Mouse (Mus musculus) cerebellum, adult 9-10 months (tissue): ENCODE measurements around the gene Npas2.

ENCODE experiments used
- DNase-seq: peaks from one replicate; pipeline ENCODE4 v3.0.0; 2022

Gene Npas2

DNA sequence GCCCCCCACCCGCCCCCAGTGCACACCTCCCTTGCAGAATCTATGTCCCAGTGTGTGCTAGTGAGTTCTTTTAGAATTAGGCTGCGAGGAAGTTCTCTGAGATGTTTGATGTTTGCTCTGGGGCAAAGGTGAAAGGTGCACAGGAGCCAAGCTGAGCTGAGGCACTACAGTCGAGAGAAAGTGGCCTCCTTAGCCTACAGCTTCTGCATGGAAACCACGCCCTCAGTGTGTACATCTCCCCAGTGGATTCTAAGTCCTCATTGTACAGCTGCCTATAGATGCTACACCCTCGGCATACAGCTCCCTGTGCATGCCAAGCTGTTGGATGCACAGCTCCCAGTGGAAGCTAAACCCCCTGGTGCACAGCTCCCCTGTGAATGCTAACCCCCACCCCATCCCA lies 145.9 kb downstream of the Npas2 start:
- no peak for DNase-seq

DNA sequence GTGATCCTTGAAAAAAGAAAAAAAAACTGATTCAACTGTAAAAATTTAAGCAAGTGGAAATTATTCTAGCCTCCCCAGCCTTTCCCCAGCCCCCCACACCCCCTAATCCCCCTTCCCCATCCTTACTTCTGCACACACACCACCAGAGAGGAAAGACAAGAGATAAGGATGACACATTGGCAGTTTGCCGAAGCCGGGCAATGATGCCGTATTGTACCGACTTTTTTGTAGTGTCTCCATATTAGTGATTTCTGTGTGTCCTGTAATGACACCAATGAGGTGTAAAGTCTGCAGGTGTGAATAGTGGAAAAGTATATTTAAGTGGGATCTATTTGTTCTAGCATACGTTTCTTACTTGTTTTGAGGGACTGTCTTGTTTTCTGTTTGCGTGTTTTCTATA lies 146.6 kb downstream of the Npas2 start:
- DNase-seq = no peak

DNA sequence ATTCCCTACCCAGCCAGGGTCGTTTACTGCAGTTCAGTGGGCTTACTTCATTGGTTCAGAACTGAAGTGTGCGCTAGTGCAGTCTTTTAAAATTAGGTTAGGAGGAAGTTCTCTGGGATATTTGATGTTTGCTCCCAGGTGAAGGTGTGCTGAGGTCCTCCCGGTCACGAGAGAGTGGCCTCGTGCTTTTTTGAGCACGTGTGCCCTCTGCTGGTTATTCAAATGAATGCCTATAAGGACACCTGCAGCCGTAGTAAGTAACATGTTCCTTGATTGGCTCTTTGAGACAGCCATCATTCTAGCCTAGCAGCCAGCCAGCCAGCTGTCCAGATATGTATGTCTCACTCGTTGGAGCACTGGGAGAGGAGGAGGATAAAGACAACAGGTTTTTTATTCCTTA lies 147.1 kb downstream of the Npas2 start:
- peak; percentile 66 for DNase-seq

DNA sequence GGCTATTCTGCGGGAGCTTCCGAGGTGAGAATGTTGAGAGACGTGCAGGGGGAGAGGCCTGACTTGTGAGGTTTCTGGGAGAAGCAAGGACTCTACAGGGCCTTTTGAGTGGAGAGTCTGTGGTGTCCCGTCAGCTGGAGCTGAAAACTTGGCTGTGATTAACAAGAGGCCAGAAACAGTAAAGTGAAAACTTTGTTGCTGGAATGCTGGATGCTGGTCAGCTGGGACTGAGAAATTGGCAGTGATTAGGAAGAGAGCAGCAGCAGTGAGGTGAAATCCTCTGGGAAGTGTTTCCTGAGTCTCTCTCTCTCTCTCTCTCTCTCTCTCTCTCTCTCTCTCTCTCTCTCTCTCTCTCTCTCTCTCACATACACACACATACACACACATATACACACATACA lies 148.3 kb downstream of the Npas2 start:
- no peak for DNase-seq

DNA sequence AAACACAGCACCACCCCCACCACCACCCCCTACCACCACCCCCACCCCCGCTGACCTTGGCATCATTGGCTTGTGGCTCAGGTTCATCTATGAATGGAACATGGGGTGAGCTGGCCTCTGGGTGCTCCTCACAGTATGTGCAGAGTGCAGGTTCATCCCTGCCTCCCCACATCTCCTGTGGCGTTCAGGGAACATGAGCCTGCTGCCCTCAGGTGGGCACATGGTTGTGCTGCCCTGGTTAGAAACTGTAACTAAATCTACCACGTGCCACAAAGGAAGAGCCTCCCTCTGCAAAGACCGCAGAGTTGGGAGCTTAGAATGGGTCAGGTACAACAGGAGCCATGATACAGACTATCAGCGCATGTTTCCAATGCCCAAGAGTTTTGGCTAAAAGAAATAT lies 149.7 kb downstream of the Npas2 start:
- no peak for DNase-seq

DNA sequence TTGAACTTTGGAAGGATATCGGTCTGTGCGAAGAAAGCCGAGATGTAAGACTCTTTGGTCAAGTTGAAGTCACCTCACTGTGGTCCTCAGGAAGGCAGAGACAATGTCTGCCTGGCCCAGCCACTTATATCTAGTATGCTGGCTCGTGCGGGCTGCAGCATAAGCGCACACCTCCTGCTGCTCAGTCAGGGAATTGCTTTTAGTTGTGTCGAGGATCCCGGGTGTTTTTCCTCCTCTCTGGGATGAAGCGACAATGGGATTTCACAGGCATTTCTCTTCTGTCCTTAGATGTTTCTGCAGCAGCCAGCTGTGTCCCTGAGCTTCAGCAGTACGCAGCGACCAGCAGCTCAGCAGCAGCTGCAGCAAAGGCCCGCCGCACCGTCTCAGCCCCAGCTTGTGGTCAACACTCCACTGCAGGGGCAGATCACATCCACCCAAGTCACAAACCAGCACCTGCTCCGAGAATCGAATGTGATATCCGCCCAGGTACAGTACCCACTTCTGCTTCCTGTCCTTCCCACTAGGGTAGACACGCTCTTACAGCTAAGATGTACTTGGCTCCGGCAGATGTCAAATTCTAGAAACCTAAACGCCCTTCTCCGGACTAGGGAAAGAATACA lies 151.6 kb downstream of the Npas2 start:
- no peak for DNase-seq

DNA sequence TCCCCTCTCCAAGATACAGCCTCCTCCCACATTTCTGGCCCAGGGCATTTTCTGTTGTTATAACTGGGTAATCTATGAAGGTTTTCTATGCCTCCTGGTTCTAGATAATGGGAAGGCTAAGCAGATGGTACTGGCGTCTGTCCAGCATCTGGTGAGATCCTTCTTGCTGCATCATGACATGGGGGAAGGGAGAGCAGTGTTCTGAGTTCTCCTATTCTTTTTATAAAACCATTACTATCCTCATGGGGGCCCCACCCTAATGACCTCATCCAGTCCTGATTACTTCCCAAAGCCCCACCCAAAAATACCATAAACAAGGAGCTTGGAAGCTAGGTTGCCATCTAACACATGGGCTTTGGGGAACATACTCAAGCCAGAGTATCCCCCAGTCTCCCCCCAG lies 155.5 kb downstream of the Npas2 start:
- peak; percentile 64 for DNase-seq

DNA sequence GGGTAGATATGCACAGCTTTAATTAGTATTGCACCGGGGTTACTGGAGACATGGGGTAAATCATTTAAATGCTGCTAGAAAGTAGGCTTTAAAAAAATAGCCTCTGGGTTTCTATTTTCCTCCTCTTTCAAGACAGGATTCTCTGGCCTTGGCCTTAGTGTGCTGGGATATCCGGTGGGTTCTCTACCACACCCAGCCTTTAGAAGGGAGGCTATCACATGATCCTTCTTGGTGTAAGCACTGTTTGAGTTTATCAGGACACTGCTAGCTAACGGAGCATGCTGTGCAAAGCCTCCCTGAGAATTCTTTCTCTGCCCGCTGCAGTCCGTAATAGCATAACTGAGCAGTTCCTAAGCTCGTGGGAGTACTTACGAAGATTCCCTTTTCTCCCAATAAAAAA lies 155.9 kb downstream of the Npas2 start:
- no peak for DNase-seq

DNA sequence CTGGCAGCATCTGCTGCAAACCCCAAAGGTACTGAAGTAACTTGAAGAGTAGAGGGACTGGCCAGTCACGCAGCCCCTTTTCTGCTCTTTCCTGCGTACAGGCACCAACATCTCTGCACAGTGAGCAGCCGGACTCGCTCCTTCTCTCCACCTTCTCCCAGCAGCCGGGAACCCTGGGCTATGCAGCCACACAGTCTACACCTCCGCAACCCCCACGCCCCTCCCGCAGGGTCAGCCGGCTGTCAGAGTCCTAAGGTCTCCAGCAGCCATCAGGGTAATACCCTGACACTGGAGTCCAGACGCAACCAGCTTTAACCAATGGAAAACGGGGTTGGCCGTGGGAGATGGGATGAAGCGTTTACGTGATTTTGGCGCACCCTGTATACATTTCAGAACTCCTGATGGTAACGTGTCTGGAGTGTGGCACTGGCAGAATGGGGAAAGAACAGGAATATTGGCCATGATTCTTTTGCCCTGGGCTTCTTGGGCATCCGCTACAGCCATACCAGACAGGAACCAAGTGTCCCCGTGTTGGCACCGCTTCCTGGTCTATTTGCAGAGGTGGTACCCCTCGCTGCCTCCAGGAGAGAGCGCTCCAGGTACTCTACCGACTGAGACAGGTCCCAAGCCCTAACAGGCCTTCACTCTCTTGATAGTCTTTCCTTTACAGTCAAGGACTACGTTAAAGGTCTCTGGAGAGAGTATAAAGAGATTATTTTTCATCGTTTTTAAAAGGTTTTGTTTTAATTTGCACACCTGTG lies 168.4 kb downstream of the Npas2 start:
- no peak for DNase-seq

DNA sequence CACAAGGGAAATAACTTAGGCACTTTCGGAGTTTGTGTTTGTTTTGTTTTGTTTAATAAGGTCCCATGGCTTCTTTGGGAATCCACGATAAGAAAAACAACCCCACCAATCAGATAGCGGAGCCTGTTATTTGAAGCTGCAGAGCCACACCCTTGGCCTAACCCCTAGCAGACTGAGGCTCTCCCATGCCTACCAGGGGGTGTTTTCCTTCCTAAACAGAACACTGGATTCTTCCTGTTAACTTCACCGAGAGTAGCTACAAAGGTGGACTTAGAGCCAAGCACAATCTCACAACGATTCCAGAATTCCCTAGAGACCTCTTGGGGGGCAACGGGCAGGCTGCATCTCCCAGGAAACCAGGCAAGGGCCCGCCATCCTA lies 169.0 kb downstream of the Npas2 start:
- DNase-seq = no peak

DNA sequence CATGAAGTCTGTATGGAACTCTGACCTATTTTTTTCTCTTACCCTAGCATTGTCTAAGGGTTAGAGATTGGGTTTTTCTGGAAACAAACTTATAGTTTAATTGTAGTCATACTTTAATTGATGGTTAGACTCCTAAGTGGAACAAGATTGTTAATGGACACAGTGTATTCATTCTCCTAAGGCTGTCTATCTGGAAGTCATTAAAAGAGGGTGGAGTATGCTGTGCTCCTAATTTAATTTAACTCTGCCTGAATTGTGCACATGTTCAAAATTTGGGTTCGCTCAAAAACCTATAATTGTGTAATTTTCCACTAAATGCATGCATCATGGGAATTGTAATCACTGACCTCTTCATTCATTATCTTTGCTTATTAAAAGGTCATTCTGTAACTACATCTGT lies 172.0 kb downstream of the Npas2 start:
- peak; percentile 7 for DNase-seq

DNA sequence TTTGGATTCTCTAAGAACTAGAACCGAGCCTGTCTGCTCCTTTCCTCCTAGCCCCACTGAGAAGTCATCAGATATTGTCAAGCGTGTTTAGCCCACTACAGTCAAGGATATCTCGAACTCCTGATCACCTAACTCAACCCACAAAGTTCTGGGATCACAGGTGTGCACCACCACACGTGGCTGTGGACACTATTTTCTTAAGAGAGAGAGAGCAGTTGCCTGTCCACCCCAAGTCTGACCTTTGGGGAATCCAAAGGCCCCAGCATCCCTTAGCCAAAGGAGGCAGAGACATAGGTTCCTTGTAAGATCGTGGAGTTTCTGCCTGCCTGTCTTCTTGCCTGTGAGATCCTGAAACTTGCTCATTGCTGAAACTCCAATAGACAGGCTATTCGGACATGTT lies 173.5 kb downstream of the Npas2 start:
- DNase-seq = no peak

DNA sequence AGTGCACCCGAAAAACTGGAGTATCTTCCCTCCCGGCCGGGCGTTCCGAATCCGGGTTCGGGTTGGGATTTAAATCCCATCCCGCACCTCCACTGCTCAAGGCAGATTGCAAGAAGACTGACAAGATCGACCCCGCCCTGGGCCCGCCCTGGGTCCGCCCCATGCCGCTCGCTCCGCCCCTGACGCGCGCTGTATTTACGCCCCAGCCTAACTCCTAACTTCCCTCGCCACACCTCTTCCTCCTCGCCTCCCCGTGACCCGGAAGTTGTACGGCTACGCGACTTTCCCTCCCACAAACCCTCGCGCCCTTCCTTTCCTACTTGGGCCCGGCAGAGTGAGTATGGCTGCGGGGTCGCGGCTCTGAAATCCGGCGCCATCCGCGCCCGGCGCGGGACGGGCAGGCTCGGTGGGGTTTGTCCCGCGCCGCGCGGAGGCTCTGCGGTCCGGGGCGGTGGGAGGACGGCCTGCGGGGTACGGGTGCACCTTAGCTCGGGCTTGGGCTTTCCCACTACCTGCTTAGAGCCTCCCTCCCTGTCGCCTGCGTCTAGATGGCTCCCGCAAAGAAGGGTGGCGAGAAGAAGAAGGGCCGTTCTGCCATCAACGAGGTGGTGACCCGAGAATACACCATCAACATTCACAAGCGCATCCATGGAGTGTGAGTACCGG lies 174.2 kb downstream of the Npas2 start, which contains the start of gene Rpl31:
Rpl31 (plus strand) TSS at position 242 of the 666 bp plus-strand sequence.
- peak; percentile 99 for DNase-seq

DNA sequence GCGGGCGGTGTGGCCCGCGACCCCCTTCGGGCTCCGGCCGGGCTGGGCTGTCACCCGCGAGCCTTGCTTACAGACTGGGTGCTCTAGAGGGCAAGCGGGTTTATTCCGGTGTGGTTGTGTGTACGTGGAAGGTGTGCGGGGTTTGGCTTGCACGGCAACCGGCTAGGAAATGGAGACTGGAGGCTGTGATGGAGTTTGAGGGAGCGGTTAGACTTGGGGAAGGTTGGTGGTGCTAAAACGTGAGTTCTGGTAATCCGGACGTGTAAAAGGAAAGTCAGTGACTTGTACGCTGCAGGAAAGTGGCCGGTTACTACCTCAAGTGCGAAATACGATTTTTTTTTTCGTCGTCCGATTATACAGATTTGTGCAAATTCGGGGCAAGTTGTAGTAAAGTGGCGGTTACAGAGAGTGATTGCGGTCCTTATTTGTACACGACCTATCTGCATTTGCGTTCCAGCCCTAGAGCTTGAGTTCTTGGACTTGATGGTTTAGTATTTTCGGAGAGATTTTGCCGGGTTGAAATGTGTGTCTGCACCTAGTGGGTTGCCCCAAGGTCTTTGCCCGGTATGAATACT lies 174.8 kb downstream of the Npas2 start:
- peak; percentile 48 for DNase-seq

DNA sequence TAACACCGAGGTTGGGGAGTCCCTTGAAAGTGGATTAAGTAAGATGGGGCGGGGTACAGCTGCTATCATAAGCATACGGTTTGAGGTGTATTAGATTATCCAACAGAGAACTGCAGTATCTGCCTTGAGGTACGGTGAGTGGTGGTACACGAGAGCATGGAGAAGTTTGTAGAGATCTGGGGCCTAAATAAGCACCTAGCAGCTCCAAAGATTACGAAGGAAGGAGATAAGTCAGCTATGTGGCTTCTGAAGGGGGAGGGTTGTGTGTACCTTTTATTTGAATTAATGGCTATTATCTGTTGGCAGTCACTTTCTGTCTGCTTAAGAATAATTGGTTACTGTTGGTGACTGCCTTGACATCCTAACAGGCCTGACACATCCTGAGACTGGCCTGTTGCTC lies 176.9 kb downstream of the Npas2 start:
- no peak for DNase-seq

DNA sequence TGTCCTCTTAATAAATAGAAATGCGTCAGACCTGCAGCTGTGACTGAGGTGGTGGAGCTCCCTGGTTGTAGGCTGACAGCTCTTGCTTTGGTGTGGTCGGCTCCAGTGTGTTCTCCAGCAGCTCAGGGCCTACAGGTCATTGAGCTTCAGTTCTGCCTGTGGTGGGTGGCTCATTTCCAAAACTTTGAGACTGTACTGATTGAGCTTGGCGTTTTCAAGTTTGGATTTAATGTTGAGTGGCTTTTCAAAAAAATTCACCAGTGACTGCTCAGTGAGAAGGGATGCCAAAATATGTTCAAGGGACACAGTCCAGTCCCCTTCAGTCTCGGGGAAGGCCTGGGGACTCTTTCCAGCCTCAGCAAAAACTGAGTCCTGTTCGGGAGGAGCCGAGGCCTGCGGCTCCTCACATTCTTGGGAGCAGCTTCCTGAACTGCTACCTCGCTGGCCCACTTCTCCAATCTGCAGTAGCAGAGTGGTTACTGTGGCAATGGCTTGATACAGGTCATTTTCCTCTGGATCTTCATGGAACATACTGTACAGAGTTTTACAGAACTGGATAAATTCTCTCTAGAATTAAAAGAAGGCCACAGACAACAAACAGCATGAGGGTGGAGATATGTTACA lies 178.8 kb downstream of the Npas2 start:
- no peak for DNase-seq

DNA sequence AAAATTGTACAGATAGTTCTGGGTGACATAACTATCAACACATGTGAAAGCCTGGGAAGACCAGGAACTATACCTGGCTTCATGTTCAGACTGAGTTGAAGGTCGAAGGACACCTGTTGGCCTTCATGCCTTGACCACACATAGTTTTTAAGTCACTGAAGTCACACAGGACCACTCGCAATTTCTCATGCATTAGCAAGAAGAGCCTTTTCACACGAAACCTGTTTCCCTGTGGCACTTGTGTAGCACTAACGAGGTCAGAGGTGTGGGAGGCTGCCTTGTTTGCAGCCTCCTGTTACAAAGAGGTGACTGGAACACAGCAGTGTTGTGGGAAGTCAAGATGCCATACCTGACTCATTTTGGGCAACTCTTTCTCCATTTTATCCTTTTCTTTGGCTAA lies 179.8 kb downstream of the Npas2 start:
- DNase-seq = no peak

DNA sequence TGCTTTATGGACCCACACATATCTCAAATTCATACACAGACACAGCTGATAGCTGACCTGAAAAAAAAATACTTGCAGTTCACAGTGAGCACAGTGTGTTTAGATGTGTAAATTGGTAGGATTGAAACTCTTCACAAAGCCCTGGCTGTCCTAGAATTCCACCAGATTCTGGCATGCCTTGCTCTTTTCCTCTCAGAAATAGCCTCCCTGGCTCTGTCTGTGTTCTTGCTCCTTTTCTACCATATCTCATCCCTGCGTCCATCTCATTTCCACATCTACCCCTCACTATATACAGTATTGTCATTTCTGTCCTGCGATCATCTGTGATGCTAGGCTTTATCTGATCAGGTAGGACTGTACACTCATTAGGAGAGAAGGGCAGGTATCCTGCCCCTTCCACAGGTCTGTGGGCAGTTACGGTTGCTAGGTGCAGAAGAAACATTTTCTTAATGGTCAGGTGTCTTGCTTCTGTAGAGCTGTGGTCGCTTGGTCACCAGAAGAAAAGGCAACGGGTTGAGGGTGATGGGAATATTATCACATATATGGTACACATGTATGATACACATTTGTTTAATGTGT lies 180.8 kb downstream of the Npas2 start:
- DNase-seq = no peak

DNA sequence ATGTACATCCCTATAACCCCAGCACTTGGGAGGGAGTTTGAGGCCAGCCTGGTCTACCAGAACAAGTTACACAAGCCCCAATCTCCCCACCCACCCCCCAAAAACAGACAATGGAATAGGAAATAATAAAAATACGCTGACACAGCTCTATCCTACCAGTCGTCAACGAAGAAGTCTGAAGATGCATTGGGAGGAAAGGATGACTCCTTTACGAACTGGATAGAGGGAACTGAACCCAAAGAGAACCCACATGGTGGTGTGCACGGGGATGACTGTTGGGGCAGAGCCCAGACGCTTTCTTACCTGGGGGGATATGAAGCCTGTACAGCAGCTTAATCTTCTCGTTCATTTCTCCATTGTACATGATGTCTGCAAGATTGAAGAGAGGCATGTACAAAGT lies 182.6 kb downstream of the Npas2 start:
- no peak for DNase-seq

DNA sequence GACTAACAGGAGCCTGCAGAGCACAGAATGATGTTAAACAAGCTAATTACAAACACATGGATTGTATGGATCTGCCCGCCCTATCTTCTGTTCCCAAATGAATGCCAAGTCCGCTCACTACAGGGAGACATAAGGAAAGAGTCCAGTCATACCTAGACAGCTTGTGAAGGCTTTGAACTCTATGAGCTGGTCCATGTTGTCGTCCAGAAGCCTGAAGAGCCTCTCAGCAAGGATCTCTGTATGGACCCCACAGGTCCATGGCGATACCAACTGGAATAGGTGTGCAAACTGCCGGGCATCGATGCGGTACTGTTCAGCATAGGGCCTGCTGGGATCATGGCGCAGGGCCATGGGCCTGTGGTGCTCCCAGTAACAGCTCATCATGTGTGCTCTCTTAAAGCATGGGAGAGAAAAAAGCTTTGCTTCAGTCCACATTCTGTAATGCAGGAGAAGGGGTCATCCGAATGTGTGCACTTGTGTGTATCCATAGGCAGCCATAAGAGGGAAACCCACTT lies 183.3 kb downstream of the Npas2 start:
- DNase-seq = no peak

DNA sequence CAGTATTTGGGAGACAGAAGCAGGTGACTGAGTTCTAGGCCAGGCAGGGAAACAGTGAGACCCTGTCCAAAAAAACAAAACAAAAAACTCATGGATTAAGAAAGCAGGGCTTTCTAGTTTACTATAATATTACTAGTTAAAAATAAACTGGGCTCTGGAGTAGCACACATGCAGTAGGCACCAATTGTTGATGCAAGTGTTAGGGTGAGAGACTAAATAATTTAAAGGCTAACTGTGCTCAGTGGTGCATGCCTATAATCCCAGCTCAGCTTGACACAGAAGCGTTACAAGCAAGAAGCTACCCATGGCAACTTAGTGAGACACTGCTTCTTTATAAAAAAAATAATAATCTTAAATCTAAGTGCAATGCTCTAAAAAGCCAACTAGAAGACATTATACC lies 185.0 kb downstream of the Npas2 start:
- DNase-seq = no peak

DNA sequence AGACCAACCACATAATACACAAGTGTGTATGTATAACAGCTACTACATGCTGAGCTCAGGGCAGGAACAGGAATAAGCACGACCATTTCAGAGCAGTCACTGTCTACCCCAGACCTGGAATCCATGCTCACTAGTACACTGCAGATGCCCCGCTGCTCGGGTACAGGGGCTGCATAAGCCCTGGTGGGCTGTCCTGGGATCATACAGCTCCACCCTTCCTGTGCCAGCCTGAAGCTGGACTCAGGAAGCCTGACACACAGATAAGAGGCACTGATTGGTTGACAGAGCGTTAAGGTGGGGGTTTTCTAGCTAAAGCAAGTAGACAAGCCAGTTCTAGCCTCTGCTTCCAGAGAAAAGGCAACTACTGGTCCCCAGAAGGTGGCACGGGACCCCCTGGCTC lies 185.5 kb downstream of the Npas2 start:
- DNase-seq = no peak

DNA sequence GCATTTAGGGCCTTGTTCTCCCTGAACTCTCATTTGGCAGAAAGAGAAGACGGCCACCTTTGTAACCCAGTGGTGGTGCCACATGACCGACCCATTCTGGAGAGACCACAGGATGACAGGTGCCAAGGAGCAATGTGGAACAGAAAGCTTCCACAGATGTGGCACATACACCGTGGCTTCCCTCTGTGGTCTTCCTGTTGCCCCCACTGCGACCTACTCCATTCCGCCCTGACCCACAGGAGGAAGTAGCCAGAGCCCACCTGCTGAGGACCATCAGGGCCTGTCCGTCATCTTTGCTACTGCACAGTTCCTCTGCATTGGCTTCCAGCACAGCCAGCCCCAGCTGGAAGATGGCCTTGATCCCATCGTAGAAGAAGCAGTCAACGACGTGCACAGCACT lies 187.5 kb downstream of the Npas2 start:
- DNase-seq = no peak
